Mouse (Mus musculus) spleen, adult 2 months (tissue): ENCODE results near the gene Rab43.
A peak's percentile ranks its signal among the peaks of the same experiment; 100 is the strongest.

ENCODE experiments used
- CTCF ChIP-seq: fragments of 200-500 bp; IDR thresholded peaks from 2 replicates; pipeline ENCODE4 v1.5.1; 2011; ENCODE audit warnings: mild to moderate bottlenecking, inconsistent platforms; ENCODE audit not compliant: insufficient read depth, insufficient read length, insufficient replicate concordance; ENCODE audit errors: extremely low read depth
- POLR2A ChIP-seq: fragments of 200-500 bp; IDR thresholded peaks from 2 replicates; pipeline ENCODE4 v1.6.1; 2011; ENCODE audit warnings: low read depth, low read length, inconsistent platforms

- TF ChIP-seq POLR2A (peak; percentile 95), CTCF (no peak)
These were observed at the start of gene Rab43 for GRCm38 (mm10) chr6:87811675-87812338.
